Mouse (Mus musculus) neural tube, embryonic 15.5 days (tissue): Measurements from ENCODE around the gene Akna. TPM values are rescaled to one million over a fixed set of nuclear protein-coding genes. Genes with fewer than 3 reads are reported as not detected.
A peak's percentile ranks its signal among the peaks of the same experiment; 100 is the strongest.

Experiments used
- ATAC-seq: fragments of 200-750 bp; cut with Nextera tagmentation; 2 replicates; pipeline ENCODE4 v1.8.0; 2017; ENCODE audit warnings: mild to moderate bottlenecking, moderate TSS enrichment, moderate library complexity; ENCODE audit not compliant: low FRiP score
- H3K27ac ChIP-seq: fragments of 300-500 bp; sonication (generic); replicated peaks from 2 replicates; pipeline ENCODE4 v1.5.1; 2015; ENCODE audit warnings: mild to moderate bottlenecking, inconsistent platforms
- H3K27me3 ChIP-seq: fragments of 300-500 bp; sonication (generic); replicated peaks from 2 replicates; pipeline ENCODE4 v1.6.1; 2015; ENCODE audit warnings: inconsistent platforms
- H3K36me3 ChIP-seq: fragments of 300-500 bp; sonication (generic); 2 replicates; pipeline ENCODE4 v1.6.1; 2015; ENCODE audit warnings: inconsistent platforms
- H3K4me1 ChIP-seq: fragments of 300-500 bp; sonication (generic); 2 replicates; pipeline ENCODE4 v1.6.1; 2015; ENCODE audit warnings: inconsistent platforms
- H3K4me2 ChIP-seq: fragments of 300-500 bp; sonication (generic); 2 replicates; pipeline ENCODE4 v1.6.1; 2015; ENCODE audit warnings: inconsistent platforms, mild to moderate bottlenecking, moderate library complexity
- H3K4me3 ChIP-seq: fragments of 300-500 bp; sonication (generic); replicated peaks from 2 replicates; pipeline ENCODE4 v1.5.1; 2015; ENCODE audit warnings: mild to moderate bottlenecking, inconsistent platforms
- H3K9ac ChIP-seq: fragments of 300-500 bp; sonication (generic); replicated peaks from 2 replicates; pipeline ENCODE4 v1.6.1; 2015; ENCODE audit warnings: mild to moderate bottlenecking, inconsistent platforms
- H3K9me3 ChIP-seq: fragments of 300-500 bp; sonication (generic); replicated peaks from 2 replicates; pipeline ENCODE4 v1.6.1; 2016; ENCODE audit warnings: inconsistent platforms
- WGBS: fragments of 180-500 bp; shearing (Covaris S2); methylation state at CpG from one replicate; pipeline ENCODE4 v1.1.7; 2015; ENCODE audit warnings: mixed read lengths; 5-methylcytosine and 5-hydroxymethylcytosine counted together
- polyA plus RNA-seq: library from polyadenylated mRNA; unstranded; fragments of >200 nt; fragmentation: Nextera tagmentation; extraction: Ambion mirVana; gene quantifications from 2 replicates; pipeline ENCODE4 v1.2.1, GENCODE M21; 2015

Gene Akna
- polyA plus RNA-seq, 1 experiment from 2014 or later = 3.1 TPM

DNA sequence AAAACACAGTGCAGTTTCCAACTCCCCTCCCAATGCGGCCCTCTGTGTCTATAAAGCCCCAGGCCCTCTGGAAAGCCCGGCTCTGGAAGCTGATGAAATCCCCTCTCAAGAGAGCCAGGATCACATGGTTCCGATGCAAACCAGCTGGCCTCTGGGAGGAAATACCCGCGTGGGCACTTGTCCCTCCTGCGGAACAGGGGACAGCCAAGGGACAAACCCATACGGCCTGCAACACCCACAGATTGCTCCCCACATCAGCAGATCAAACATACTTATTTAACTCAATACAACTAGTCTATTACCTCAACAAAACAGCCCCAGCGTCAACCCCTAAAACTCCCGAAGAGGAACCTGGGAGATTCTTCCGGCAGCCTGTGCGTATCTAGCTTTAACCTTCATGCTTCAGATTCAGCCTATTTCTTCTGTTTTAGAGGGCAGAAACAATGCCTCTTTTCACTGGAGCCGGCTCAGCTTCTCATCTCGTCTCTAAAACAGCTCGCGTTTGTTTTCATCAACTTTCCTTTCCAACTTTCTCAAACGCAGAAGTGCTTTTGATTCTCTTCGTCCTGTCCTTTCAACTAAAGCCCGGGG, 6.3 kb upstream of the Akna start:
- peak overlapping the region; percentile 56 for H3K27ac ChIP-seq
- peak overlapping the region; percentile 100 for H3K4me2 ChIP-seq
- ATAC-seq = no peak
- 2% methylated on average over 18 of the region's 18 CpGs for WGBS
- peak overlapping the region; percentile 65 for H3K4me3 ChIP-seq
- H3K9ac ChIP-seq = peak overlapping the region; percentile 57
- H3K4me1 ChIP-seq = peaks cover 43% of the 10 kb centered on the region
- H3K9me3 ChIP-seq = no peaks in the 10 kb centered on the region
- H3K27me3 ChIP-seq = no peaks in the 10 kb centered on the region
- no peaks in the 10 kb centered on the region for H3K36me3 ChIP-seq

DNA sequence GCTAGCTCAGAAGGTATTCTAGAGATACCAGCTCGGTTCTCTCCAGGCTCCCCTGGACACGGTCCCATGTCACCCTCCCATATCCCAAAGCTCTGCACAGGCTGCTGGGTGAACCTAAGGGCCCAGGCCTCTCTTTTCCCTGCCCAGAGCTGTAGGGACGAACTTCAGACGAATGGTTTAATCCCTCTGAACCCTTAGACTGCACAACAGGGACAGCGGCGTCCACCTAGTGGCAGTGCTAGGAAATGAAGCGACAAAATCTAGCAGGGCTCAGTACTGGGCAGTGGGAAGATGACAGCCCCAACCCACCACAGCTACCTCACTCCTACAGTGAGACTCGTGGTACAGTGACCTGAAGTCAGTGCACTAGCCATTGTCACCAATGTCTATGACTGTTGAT, 5.5 kb upstream of the Akna start:
- peak; percentile 40 for ATAC-seq
- H3K9me3 ChIP-seq = no peaks in the 10 kb centered on the region
- H3K27ac ChIP-seq = peak overlapping the region; percentile 45; the same call in 1 of the 2 replicates
- H3K4me1 ChIP-seq = peaks cover 50% of the 10 kb centered on the region
- no peak overlapping the region for H3K4me3 ChIP-seq
- 12% methylated on average over 8 of the region's 8 CpGs for WGBS
- no peaks in the 10 kb centered on the region for H3K36me3 ChIP-seq
- H3K4me2 ChIP-seq = peak overlapping the region; percentile 100
- H3K27me3 ChIP-seq = no peaks in the 10 kb centered on the region
- H3K9ac ChIP-seq = peak overlapping the region; percentile 57; the same call in 1 of the 2 replicates

GRCm38 (mm10) chr4:63408247-63408646, 5.1 kb upstream of the Akna start:
- Histone ChIP-seq H3K4me3 (no peak overlapping the region), H3K36me3 (no peaks in the 10 kb centered on the region), H3K4me1 (peaks cover 54% of the 10 kb centered on the region), H3K9me3 (no peaks in the 10 kb centered on the region), H3K4me2 (peak overlapping the region; percentile 100), H3K27me3 (no peaks in the 10 kb centered on the region), H3K9ac (no peak overlapping the region), H3K27ac (peak overlapping the region; percentile 45; the same call in 1 of the 2 replicates)
- WGBS = 52% methylated on average over 7 of the region's 7 CpGs
- peak; percentile 20; the same call in 1 of the 2 replicates for ATAC-seq

- no peak for ATAC-seq
- H3K9ac ChIP-seq = no peak overlapping the region
- no peak overlapping the region for H3K27ac ChIP-seq
- H3K4me1 ChIP-seq = peaks cover 57% of the 10 kb centered on the region
- no peaks in the 10 kb centered on the region for H3K9me3 ChIP-seq
- no peaks in the 10 kb centered on the region for H3K36me3 ChIP-seq
- H3K4me2 ChIP-seq = no peak overlapping the region
- 66% methylated on average over 4 of the region's 4 CpGs for WGBS
- H3K27me3 ChIP-seq = no peaks in the 10 kb centered on the region
- H3K4me3 ChIP-seq = no peak overlapping the region
Observed at GRCm38 (mm10) chr4:63405683-63406082, 2.5 kb upstream of the Akna start.

- Histone ChIP-seq H3K4me2 (no peak overlapping the region), H3K27me3 (no peaks in the 10 kb centered on the region), H3K9me3 (no peaks in the 10 kb centered on the region), H3K4me3 (no peak overlapping the region), H3K4me1 (peaks cover 53% of the 10 kb centered on the region), H3K36me3 (no peaks in the 10 kb centered on the region), H3K9ac (no peak overlapping the region), H3K27ac (no peak overlapping the region)
- ATAC-seq = no peak
- 15% methylated on average over 7 of the region's 7 CpGs for WGBS
Observed at GRCm38 (mm10) chr4:63405051-63405450, 1.9 kb upstream of the Akna start.

DNA sequence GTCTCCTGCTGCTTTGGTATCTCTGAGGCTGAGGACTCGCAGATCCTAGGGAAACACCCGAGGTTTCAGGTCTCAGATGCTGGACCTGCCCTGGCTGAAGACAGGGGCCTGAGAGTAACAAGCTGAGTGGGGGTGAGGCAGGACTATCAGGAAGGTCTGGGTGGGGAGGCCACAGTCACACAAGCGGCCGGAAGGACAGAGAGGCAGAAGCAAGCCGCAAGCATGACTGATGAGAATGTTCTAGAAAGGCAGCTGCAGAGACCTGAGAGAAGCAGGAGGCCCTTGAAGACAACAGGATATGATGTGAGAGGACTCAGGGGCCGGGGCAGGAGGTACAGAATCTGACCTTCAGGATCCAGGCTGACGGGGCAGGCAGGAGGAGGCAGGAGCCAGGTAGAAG, 1.1 kb upstream of the Akna start:
- Histone ChIP-seq H3K9me3 (no peaks in the 10 kb centered on the region), H3K4me1 (peaks cover 50% of the 10 kb centered on the region), H3K27ac (no peak overlapping the region)

GRCm38 (mm10) chr4:63402558-63402957, 596 bp downstream of the Akna start:
- Histone ChIP-seq H3K9ac (no peak overlapping the region), H3K27ac (peak overlapping the region; percentile 69), H3K36me3 (no peaks in the 10 kb centered on the region), H3K9me3 (no peaks in the 10 kb centered on the region), H3K4me1 (peaks cover 36% of the 10 kb centered on the region), H3K4me3 (peak overlapping the region; percentile 17; the same call in 1 of the 2 replicates), H3K4me2 (peak overlapping the region; percentile 35), H3K27me3 (no peaks in the 10 kb centered on the region)
- no peak for ATAC-seq
- WGBS = 74% methylated on average over 6 of the region's 6 CpGs

More for the DNA sequence above, 1.1 kb upstream of the Akna start:
- WGBS = 80% methylated on average over 7 of the region's 7 CpGs
- ATAC-seq = no peak
- Histone ChIP-seq H3K27me3 (no peaks in the 10 kb centered on the region), H3K36me3 (no peaks in the 10 kb centered on the region), H3K4me3 (no peak overlapping the region), H3K4me2 (no peak overlapping the region), H3K9ac (no peak overlapping the region)

DNA sequence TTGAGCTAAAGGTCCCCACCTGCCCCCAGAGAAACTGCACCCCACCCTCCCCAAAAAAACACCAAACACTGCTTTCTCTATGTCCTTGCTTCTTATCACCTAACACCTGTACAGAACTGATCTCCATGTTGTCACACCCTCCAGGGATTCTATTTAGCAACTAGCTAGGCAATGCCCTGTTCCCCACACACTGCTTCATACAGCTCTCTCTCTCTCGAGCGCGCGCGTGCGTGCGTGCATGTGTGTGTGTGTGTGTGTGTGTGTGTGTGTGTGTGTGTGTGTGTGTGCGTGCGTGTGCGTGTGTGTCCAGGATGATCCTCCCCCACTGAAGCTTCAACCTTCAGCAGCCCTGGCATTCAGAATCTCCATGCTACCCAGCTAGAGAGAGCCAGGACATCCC, 1.1 kb downstream of the Akna start:
- 0 out of 2 replicates have a peak overlapping the region, but pooled peaks have one; percentile 35 for H3K4me2 ChIP-seq
- H3K9me3 ChIP-seq = no peaks in the 10 kb centered on the region
- peaks cover 36% of the 10 kb centered on the region for H3K4me1 ChIP-seq
- no peaks in the 10 kb centered on the region for H3K36me3 ChIP-seq
- no peaks in the 10 kb centered on the region for H3K27me3 ChIP-seq
- over 99% methylated on average over 10 of the region's 10 CpGs for WGBS
- no peak overlapping the region for H3K4me3 ChIP-seq
- no peak overlapping the region for H3K27ac ChIP-seq
- ATAC-seq = no peak
- H3K9ac ChIP-seq = no peak overlapping the region

DNA sequence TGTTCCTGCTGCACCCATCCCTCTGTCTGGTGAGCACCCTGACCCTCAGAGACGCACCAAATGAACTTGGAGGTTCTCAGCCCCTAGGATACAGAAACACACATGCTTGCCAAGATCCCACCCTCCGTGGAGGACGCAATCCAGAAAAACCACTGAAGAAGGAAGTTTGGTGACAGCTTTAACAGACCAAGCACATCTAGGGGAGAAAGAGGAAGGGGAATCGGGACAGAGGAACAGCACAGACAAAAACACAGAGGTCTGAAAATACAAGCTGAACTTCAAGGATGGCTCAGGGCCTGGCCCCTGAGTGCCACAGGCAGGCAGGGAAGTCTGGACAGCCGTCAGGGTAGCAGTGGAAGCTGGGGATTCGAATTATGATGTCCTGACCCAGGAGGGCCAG, 1.5 kb downstream of the Akna start:
- ATAC-seq = no peak
- no peak overlapping the region for H3K9ac ChIP-seq
- no peaks in the 10 kb centered on the region for H3K9me3 ChIP-seq
- no peaks in the 10 kb centered on the region for H3K27me3 ChIP-seq
- no peak overlapping the region for H3K4me3 ChIP-seq
- no peak overlapping the region for H3K27ac ChIP-seq
- H3K4me2 ChIP-seq = no peak overlapping the region
- H3K36me3 ChIP-seq = no peaks in the 10 kb centered on the region
- peaks cover 36% of the 10 kb centered on the region for H3K4me1 ChIP-seq
- WGBS = 84% methylated on average over 6 of the region's 6 CpGs

GRCm38 (mm10) chr4:63400541-63401306, 2.4 kb downstream of the Akna start:
- Histone ChIP-seq H3K4me3 (no peak overlapping the region), H3K27me3 (no peaks in the 10 kb centered on the region), H3K4me2 (no peak overlapping the region), H3K27ac (no peak overlapping the region), H3K36me3 (no peaks in the 10 kb centered on the region), H3K4me1 (peaks cover 36% of the 10 kb centered on the region), H3K9ac (no peak overlapping the region), H3K9me3 (no peaks in the 10 kb centered on the region)
- no peak for ATAC-seq
- WGBS = 92% methylated on average over 18 of the region's 18 CpGs

DNA sequence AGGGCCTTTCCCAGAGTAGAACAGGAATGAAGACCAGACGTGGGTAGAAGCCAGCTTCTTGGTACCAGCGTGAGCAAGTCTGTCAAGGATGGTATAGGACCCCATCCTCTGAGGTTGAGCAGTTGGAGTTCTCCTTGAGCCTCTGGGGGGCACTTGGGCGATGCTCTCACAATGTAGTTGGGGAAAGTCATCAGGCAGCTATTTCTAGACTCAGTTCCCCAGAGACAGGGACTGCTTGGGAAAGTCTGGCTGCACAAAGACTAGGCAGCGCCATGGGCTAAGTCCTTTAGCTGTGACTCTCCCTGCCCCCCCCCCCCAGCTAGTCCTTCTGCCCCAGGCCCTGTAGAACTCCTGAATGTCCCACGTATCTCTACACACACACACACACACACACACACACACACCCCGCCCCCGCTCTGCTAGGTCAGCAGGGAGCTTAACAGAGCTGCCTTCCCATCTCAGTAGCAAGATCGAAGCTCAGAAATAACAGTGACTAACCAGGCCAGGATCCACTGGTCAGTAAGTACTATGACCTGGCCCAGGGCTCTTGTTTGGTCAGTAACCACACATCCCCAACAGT, 3.4 kb downstream of the Akna start:
- H3K9ac ChIP-seq = no peak overlapping the region
- H3K4me2 ChIP-seq = no peak overlapping the region
- WGBS = 61% methylated on average over 7 of the region's 8 CpGs
- no peaks in the 10 kb centered on the region for H3K9me3 ChIP-seq
- no peak overlapping the region for H3K27ac ChIP-seq
- H3K36me3 ChIP-seq = peaks cover 2% of the 10 kb centered on the region
- H3K4me3 ChIP-seq = no peak overlapping the region
- ATAC-seq = no peak
- H3K4me1 ChIP-seq = peaks cover 29% of the 10 kb centered on the region
- no peaks in the 10 kb centered on the region for H3K27me3 ChIP-seq
